Mouse (Mus musculus) kidney, adult 2 months (tissue): ENCODE results near the gene Ppy.

Experiments used
- CTCF ChIP-seq: fragments of 200-500 bp; conservative IDR thresholded peaks from 2 replicates; pipeline ENCODE4 v1.5.1; 2011; ENCODE audit warnings: low read depth, mild to moderate bottlenecking, control low read depth, low read length, moderate library complexity, mixed read lengths; ENCODE audit not compliant: insufficient read depth, insufficient read length
- POLR2A ChIP-seq: fragments of 200-500 bp; IDR thresholded peaks from one replicate; pipeline ENCODE4 v1.6.1; 2011; ENCODE audit warnings: low read depth, low read length, control low read depth

- TF ChIP-seq CTCF (no peak), POLR2A (no peak)
These were observed 18.8 kb downstream of the Ppy start for GRCm38 (mm10) chr11:102082322-102082721.
